24 mouse cellular contexts compared by ENCODE assay signal in genomic region chr11:44574820-44575219, GRCm38 (mm10). TPM values are rescaled to one million over a fixed set of nuclear protein-coding genes. Genes with fewer than 3 reads are reported as not detected.
A peak's percentile ranks its signal among the peaks of the same experiment; 100 is the strongest.
DNase-seq lines count a peak whose midpoint lies in the region; ATAC-seq and TF ChIP-seq lines count a peak whose summit lies in the region.
"Had no signal": no experiment of that assay in that cellular context is flagged by ENCODE, and none has a peak within 500 bp of the region (broad histone marks: within the 10 kb centered on the region; RNA-seq: fewer than 3 reads in every experiment).

No protein-coding gene starts in this region.

- no peak overlapping the region for H3K4me3 ChIP-seq in liver, embryonic 11.5 days (ENCODE audit: low read depth, low read length)
- no peak overlapping the region for H3K4me3 ChIP-seq in hindbrain, embryonic 12.5 days
- H3K4me3 ChIP-seq in hindbrain, postnatal 0 days (ENCODE audit: low read length), result no peak overlapping the region
- H3K4me3 ChIP-seq: embryonic facial prominence, embryonic 10.5 days; heart, embryonic 13.5 days; hindbrain, embryonic 15.5 days; intestine, embryonic 15.5 days; limb, embryonic 15.5 days; midbrain, embryonic 10.5 days had no signal

- ATAC-seq in liver, embryonic 11.5 days (replicated peaks; ENCODE audit: low FRiP score), result no peak
- ATAC-seq in hindbrain, embryonic 12.5 days (ENCODE audit: low FRiP score), result no peak
- ATAC-seq in hindbrain, postnatal 0 days, result no peak
- ATAC-seq: forebrain, postnatal 0 days; intestine, embryonic 15.5 days had no signal

- H3K9me3 ChIP-seq in liver, embryonic 11.5 days (ENCODE audit: control insufficient read depth, low read length), result no peaks in the 10 kb centered on the region
- H3K9me3 ChIP-seq in hindbrain, embryonic 12.5 days (replicated peaks), result no peaks in the 10 kb centered on the region
- H3K9me3 ChIP-seq in hindbrain, postnatal 0 days (ENCODE audit: low read length), result 0 out of 2 replicates have a peak, but pooled peaks cover 3% of the 10 kb centered on the region
- H3K9me3 ChIP-seq: heart, embryonic 13.5 days; hindbrain, embryonic 15.5 days; intestine, embryonic 15.5 days; limb, embryonic 15.5 days had no signal

- no peak overlapping the region for H3K9ac ChIP-seq in liver, embryonic 11.5 days (ENCODE audit: low read depth, low read length)
- no peak overlapping the region for H3K9ac ChIP-seq in hindbrain, embryonic 12.5 days
- H3K9ac ChIP-seq in hindbrain, postnatal 0 days (replicated peaks; ENCODE audit: low read length), result no peak overlapping the region
- H3K9ac ChIP-seq: forebrain, postnatal 0 days; heart, embryonic 13.5 days; hindbrain, embryonic 15.5 days; intestine, embryonic 15.5 days; limb, embryonic 15.5 days had no signal

- H3K4me1 ChIP-seq in liver, embryonic 11.5 days (replicated peaks; ENCODE audit: control insufficient read depth, insufficient read depth, low read length), result no peaks in the 10 kb centered on the region
- no peaks in the 10 kb centered on the region for H3K4me1 ChIP-seq in hindbrain, embryonic 12.5 days
- no peaks in the 10 kb centered on the region for H3K4me1 ChIP-seq in hindbrain, postnatal 0 days (ENCODE audit: insufficient read depth, low read length)
- H3K4me1 ChIP-seq: embryonic facial prominence, embryonic 10.5 days; heart, embryonic 13.5 days; hindbrain, embryonic 15.5 days; intestine, embryonic 15.5 days; limb, embryonic 15.5 days; midbrain, embryonic 10.5 days had no signal

- no peaks in the 10 kb centered on the region for H3K36me3 ChIP-seq in liver, embryonic 11.5 days (ENCODE audit: control insufficient read depth, insufficient read depth, low read length)
- no peaks in the 10 kb centered on the region for H3K36me3 ChIP-seq in hindbrain, embryonic 12.5 days
- no peaks in the 10 kb centered on the region for H3K36me3 ChIP-seq in hindbrain, postnatal 0 days (ENCODE audit: insufficient read depth, low read length)
- H3K36me3 ChIP-seq: intestine, embryonic 15.5 days had no signal

- no peaks in the 10 kb centered on the region for H3K27me3 ChIP-seq in liver, embryonic 11.5 days (replicated peaks; ENCODE audit: control insufficient read depth, insufficient read depth, low read length)
- H3K27me3 ChIP-seq in hindbrain, embryonic 12.5 days, result no peaks in the 10 kb centered on the region
- no peaks in the 10 kb centered on the region for H3K27me3 ChIP-seq in hindbrain, postnatal 0 days (ENCODE audit: insufficient read depth, low read length)
- H3K27me3 ChIP-seq: heart, embryonic 13.5 days; hindbrain, embryonic 15.5 days; intestine, embryonic 15.5 days; limb, embryonic 15.5 days had no signal

- peak; percentile 25 for DNase-seq in liver, embryonic 11.5 days (ENCODE audit: low spot score)
- DNase-seq in liver, result no peak
- DNase-seq in T-cell, adult 2 months (ENCODE audit: low spot score), result peak; percentile 10
- peak; percentile 68 to 83 for DNase-seq in spleen, adult 18-20 months
- no peak for DNase-seq in cerebellum, adult 11-12 months
- DNase-seq in hindbrain, postnatal 0 days (ENCODE audit: low spot score), result no peak
- DNase-seq: adrenal gland, postnatal 14 days; cerebellum, adult 9-10 months; forebrain, postnatal 0 days; gastrocnemius, postnatal 14 days; kidney, adult 8-10 months; kidney, postnatal 10 days; left cerebral cortex, postnatal 4 days; lung, adult 2 months; right cerebral cortex, adult 18-20 months; right cerebral cortex, postnatal 4 days had no signal

- no peak overlapping the region for H3K4me2 ChIP-seq in liver, embryonic 11.5 days
- H3K4me2 ChIP-seq in hindbrain, embryonic 12.5 days (replicated peaks), result no peak overlapping the region
- no peak overlapping the region for H3K4me2 ChIP-seq in hindbrain, postnatal 0 days (ENCODE audit: low read depth, low read length)
- H3K4me2 ChIP-seq: heart, embryonic 13.5 days; hindbrain, embryonic 15.5 days; intestine, embryonic 15.5 days; limb, embryonic 15.5 days had no signal

- 81% methylated on average over 5 of the region's 5 CpGs for WGBS in liver, embryonic 11.5 days
- 90% methylated on average over 5 of the region's 5 CpGs for WGBS in hindbrain, embryonic 12.5 days
- WGBS in hindbrain, postnatal 0 days, result 94% methylated on average over 5 of the region's 5 CpGs

- no peak overlapping the region for H3K27ac ChIP-seq in liver, embryonic 11.5 days (ENCODE audit: low read depth, low read length)
- no peak overlapping the region for H3K27ac ChIP-seq in hindbrain, embryonic 12.5 days
- H3K27ac ChIP-seq in hindbrain, postnatal 0 days, result no peak overlapping the region
- H3K27ac ChIP-seq: embryonic facial prominence, embryonic 10.5 days; heart, embryonic 13.5 days; hindbrain, embryonic 15.5 days; intestine, embryonic 15.5 days; limb, embryonic 15.5 days; macrophage; midbrain, embryonic 10.5 days had no signal

- no peak for TF ChIP-seq CTCF in hindbrain, postnatal 0 days (IDR thresholded peaks at IDR 0.05; ENCODE audit: low read depth)

RNA-seq across cellular contexts. Expression of gene Ebf1, which starts 42.3 kb away (rescaled TPM):
- polyA plus RNA-seq in liver, embryonic 11.5 days (2014; fragmentation: Nextera tagmentation; extraction: Ambion mirVana), result 0.75 and 0.99 TPM in 2 replicates
- polyA plus RNA-seq in hindbrain, embryonic 12.5 days (2016; fragmentation: Nextera tagmentation; extraction: Ambion mirVana), result 111 and 122 TPM in 2 replicates
- 58.6 and 67.1 TPM in 2 replicates for total RNA-seq in hindbrain, postnatal 0 days (2014; rRNA removed)
- 71.7 and 77.7 TPM in 2 replicates for polyA plus RNA-seq in hindbrain, postnatal 0 days (2015; fragmentation: Nextera tagmentation; extraction: Ambion mirVana)

RNA-seq across cellular contexts. Expression of gene Rnf145, which starts 56.1 kb away (rescaled TPM):
- 74.4 and 76.3 TPM in 2 replicates for polyA plus RNA-seq in liver, embryonic 11.5 days (2014; fragmentation: Nextera tagmentation; extraction: Ambion mirVana)
- 131 and 140 TPM in 2 replicates for polyA plus RNA-seq in hindbrain, embryonic 12.5 days (2016; fragmentation: Nextera tagmentation; extraction: Ambion mirVana)
- 108 and 122 TPM in 2 replicates for total RNA-seq in hindbrain, postnatal 0 days (2014; rRNA removed)
- 91.8 and 92.9 TPM in 2 replicates for polyA plus RNA-seq in hindbrain, postnatal 0 days (2015; fragmentation: Nextera tagmentation; extraction: Ambion mirVana)

Comparison
In these comparisons a context has a peak if more than half of its experiments do, and no peak if none do; other contexts are left out.
1. DNase-seq: peak in liver, embryonic 11.5 days (single experiment), T-cell, adult 2 months (single experiment) and spleen, adult 18-20 months (2 of 2); none in liver (single experiment), cerebellum, adult 11-12 months (single experiment) and hindbrain, postnatal 0 days (single experiment).
2. RNA of gene Ebf1, which starts 42.3 kb away (polyA plus RNA-seq): 111 to 122 TPM in hindbrain, embryonic 12.5 days and 71.7 to 77.7 TPM in hindbrain, postnatal 0 days; 0.75 to 0.99 TPM in liver, embryonic 11.5 days; every median in the first group is over 10 times any median in the second.